Mouse (Mus musculus): ENCODE measurements at regions not wholly inside any gene's neighbourhood (a gene's known extent, or its start where the extent isn't known, plus 50 kb on each side); places are given as distances from the start of the nearest gene placed in this dataset.

DNA sequence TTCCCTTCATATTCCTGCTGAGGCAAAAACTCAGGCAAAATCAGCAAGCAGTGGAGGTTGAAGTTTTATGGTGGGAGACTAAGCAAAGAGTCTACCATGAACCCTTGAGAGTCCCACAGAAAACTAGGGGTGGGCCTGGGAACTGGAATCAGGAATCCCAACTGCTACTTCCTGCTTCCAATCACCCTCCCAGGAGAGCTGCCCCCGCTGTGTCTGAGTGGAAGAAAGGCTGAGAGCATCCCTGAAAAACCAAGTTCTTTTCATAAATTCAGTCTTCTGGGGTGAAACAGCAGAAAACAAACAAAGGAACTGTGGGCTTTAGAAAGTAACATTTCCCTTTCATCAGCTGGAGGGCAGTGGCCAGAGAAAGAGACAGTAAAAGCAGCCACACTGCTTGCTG is 445.0 kb downstream of the Gsdmc2 start:
- Histone ChIP-seq H3K27ac (ENCODE audit: low read depth, low read length) (no peak overlapping the region), H3K36me3 (ENCODE audit: control insufficient read depth, insufficient read depth, low read length) (no peaks in the 10 kb centered on the region), H3K9ac (ENCODE audit: low read depth, low read length) (no peak overlapping the region), H3K4me2 (replicated peaks; ENCODE audit: low read depth, low read length) (no peak overlapping the region), H3K4me1 (replicated peaks; ENCODE audit: control insufficient read depth, insufficient read depth, low read length) (no peaks in the 10 kb centered on the region), H3K9me3 (ENCODE audit: control insufficient read depth, low read length) (no peaks in the 10 kb centered on the region), H3K4me3 (ENCODE audit: low read depth, low read length) (no peak overlapping the region), H3K27me3 (ENCODE audit: control insufficient read depth, insufficient read depth, low read length) (no peaks in the 10 kb centered on the region)
- DNase-seq (ENCODE audit: low spot score) (no peak), ATAC-seq (ENCODE audit: low FRiP score) (no peak)
- 86% methylated on average over 1 of the region's 1 CpGs for WGBS

- Histone ChIP-seq H3K4me1 (replicated peaks; ENCODE audit: control insufficient read depth, insufficient read depth, low read length) (no peaks in the 10 kb centered on the region), H3K9ac (ENCODE audit: low read depth, low read length) (no peak overlapping the region), H3K9me3 (ENCODE audit: control insufficient read depth, low read length) (no peaks in the 10 kb centered on the region), H3K4me3 (ENCODE audit: low read depth, low read length) (no peak overlapping the region), H3K27ac (ENCODE audit: low read depth, low read length) (no peak overlapping the region), H3K4me2 (replicated peaks; ENCODE audit: low read depth, low read length) (no peak overlapping the region), H3K27me3 (ENCODE audit: control insufficient read depth, insufficient read depth, low read length) (no peaks in the 10 kb centered on the region), H3K36me3 (ENCODE audit: control insufficient read depth, insufficient read depth, low read length) (no peaks in the 10 kb centered on the region)
- ATAC-seq (ENCODE audit: low FRiP score) (no peak), DNase-seq (ENCODE audit: low spot score) (no peak)
- WGBS, result 85% methylated on average over 3 of the region's 3 CpGs
Measured at GRCm38 (mm10) chr15:63397485-63397884, 447.5 kb downstream of the Gsdmc2 start.

- Histone ChIP-seq H3K36me3 (ENCODE audit: control insufficient read depth, insufficient read depth, low read length) (no peaks in the 10 kb centered on the region), H3K4me1 (replicated peaks; ENCODE audit: control insufficient read depth, insufficient read depth, low read length) (no peaks in the 10 kb centered on the region), H3K9me3 (ENCODE audit: control insufficient read depth, low read length) (no peaks in the 10 kb centered on the region), H3K9ac (ENCODE audit: low read depth, low read length) (no peak overlapping the region), H3K27me3 (ENCODE audit: control insufficient read depth, insufficient read depth, low read length) (no peaks in the 10 kb centered on the region), H3K4me3 (ENCODE audit: low read depth, low read length) (no peak overlapping the region), H3K4me2 (replicated peaks; ENCODE audit: low read depth, low read length) (no peak overlapping the region), H3K27ac (ENCODE audit: low read depth, low read length) (no peak overlapping the region)
- 81% methylated on average over 2 of the region's 2 CpGs for WGBS
- ATAC-seq (ENCODE audit: low FRiP score) (no peak), DNase-seq (ENCODE audit: low spot score) (no peak)
Measured at GRCm38 (mm10) chr15:63377258-63377657, 467.7 kb downstream of the Gsdmc2 start.

DNA sequence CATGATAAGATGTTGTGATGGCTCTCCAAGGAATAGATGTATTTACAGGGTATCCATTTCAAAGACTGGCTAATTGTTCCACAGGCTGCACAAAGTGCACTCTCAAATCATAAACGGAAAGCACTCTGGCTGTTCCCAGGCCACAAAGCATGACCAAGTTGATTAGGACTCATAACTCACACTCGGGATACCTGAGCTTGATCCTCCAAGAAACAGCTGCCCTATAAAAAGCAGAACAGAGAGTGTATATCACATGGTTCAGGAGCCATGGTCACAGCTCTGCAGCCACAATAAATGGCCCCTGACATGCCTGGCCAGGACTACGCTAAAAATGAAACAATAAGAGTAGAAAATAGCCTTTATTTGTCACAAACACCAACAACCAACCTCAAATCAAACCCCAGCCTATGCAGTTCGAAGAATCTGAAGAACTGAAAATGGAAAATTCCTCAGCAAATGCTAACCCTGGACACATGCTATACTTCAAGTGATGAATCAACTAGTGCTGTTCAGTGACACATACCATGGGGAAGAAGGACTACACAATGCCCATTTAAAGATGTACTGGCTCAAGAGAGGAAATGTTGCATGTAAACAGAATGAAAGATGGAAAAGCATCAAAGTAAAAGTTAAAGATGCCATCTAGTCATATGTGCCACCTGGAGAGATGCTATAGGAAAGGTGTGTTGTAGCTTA is 473.5 kb downstream of the Gsdmc2 start:
- no peak overlapping the region for H3K9ac ChIP-seq (ENCODE audit: low read depth, low read length)
- H3K4me3 ChIP-seq (ENCODE audit: low read depth, low read length), result no peak overlapping the region
- no peaks in the 10 kb centered on the region for H3K36me3 ChIP-seq (ENCODE audit: control insufficient read depth, insufficient read depth, low read length)
- H3K27me3 ChIP-seq (ENCODE audit: control insufficient read depth, insufficient read depth, low read length), result no peaks in the 10 kb centered on the region
- H3K9me3 ChIP-seq (ENCODE audit: control insufficient read depth, low read length), result no peaks in the 10 kb centered on the region
- DNase-seq (ENCODE audit: low spot score), result no peak
- WGBS, result 75% methylated on average over 4 of the region's 4 CpGs
- ATAC-seq (ENCODE audit: low FRiP score), result no peak
- no peak overlapping the region for H3K27ac ChIP-seq (ENCODE audit: low read depth, low read length)
- no peak overlapping the region for H3K4me2 ChIP-seq (replicated peaks; ENCODE audit: low read depth, low read length)
- no peaks in the 10 kb centered on the region for H3K4me1 ChIP-seq (replicated peaks; ENCODE audit: control insufficient read depth, insufficient read depth, low read length)

DNA sequence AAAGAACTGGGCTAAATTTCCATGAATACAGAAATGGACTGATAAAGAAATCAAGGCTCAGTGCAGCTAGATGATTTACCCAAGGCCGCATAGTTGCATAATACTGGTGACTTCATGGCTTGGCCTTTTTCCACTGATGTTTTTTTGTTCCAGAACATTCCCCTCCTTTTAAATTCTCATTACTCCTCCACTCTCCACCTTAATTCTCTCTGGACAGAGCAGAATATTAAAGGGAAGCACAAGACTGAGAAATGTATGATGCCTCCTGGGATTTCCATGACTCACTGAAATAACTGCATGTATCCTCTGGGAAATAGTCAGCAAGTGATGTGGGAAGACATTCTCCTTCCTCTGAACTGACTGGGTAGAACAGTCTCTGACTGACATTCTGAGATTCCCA is 480.5 kb downstream of the Gsdmc2 start:
- no peak for ATAC-seq (ENCODE audit: low FRiP score)
- Histone ChIP-seq H3K36me3 (ENCODE audit: control insufficient read depth, insufficient read depth, low read length) (no peaks in the 10 kb centered on the region), H3K4me3 (ENCODE audit: low read depth, low read length) (no peak overlapping the region), H3K9ac (ENCODE audit: low read depth, low read length) (no peak overlapping the region), H3K27me3 (ENCODE audit: control insufficient read depth, insufficient read depth, low read length) (no peaks in the 10 kb centered on the region), H3K4me2 (replicated peaks; ENCODE audit: low read depth, low read length) (no peak overlapping the region), H3K9me3 (ENCODE audit: control insufficient read depth, low read length) (no peaks in the 10 kb centered on the region), H3K27ac (ENCODE audit: low read depth, low read length) (no peak overlapping the region), H3K4me1 (replicated peaks; ENCODE audit: control insufficient read depth, insufficient read depth, low read length) (no peaks in the 10 kb centered on the region)
- no peak for DNase-seq (ENCODE audit: low spot score)
- 94% methylated on average over 1 of the region's 1 CpGs for WGBS

GRCm38 (mm10) chr15:63360402-63360801 is 484.6 kb downstream of the Gsdmc2 start:
- no peak for DNase-seq (ENCODE audit: low spot score)
- ATAC-seq (ENCODE audit: low FRiP score), result no peak
- Histone ChIP-seq H3K4me2 (replicated peaks; ENCODE audit: low read depth, low read length) (no peak overlapping the region), H3K27ac (ENCODE audit: low read depth, low read length) (no peak overlapping the region), H3K36me3 (ENCODE audit: control insufficient read depth, insufficient read depth, low read length) (no peaks in the 10 kb centered on the region), H3K4me3 (ENCODE audit: low read depth, low read length) (no peak overlapping the region), H3K27me3 (ENCODE audit: control insufficient read depth, insufficient read depth, low read length) (no peaks in the 10 kb centered on the region), H3K9me3 (ENCODE audit: control insufficient read depth, low read length) (no peaks in the 10 kb centered on the region), H3K9ac (ENCODE audit: low read depth, low read length) (no peak overlapping the region), H3K4me1 (replicated peaks; ENCODE audit: control insufficient read depth, insufficient read depth, low read length) (no peaks in the 10 kb centered on the region)
- 84% methylated on average over 7 of the region's 7 CpGs for WGBS

- WGBS, result 72% methylated on average over 2 of the region's 2 CpGs
- no peak overlapping the region for H3K4me2 ChIP-seq (replicated peaks; ENCODE audit: low read depth, low read length)
- no peaks in the 10 kb centered on the region for H3K4me1 ChIP-seq (replicated peaks; ENCODE audit: control insufficient read depth, insufficient read depth, low read length)
- ATAC-seq (ENCODE audit: low FRiP score) (no peak), DNase-seq (ENCODE audit: low spot score) (no peak)
- H3K27ac ChIP-seq (ENCODE audit: low read depth, low read length), result no peak overlapping the region
- H3K4me3 ChIP-seq (ENCODE audit: low read depth, low read length), result no peak overlapping the region
- H3K9me3 ChIP-seq (ENCODE audit: control insufficient read depth, low read length), result no peaks in the 10 kb centered on the region
- H3K27me3 ChIP-seq (ENCODE audit: control insufficient read depth, insufficient read depth, low read length), result no peaks in the 10 kb centered on the region
- no peaks in the 10 kb centered on the region for H3K36me3 ChIP-seq (ENCODE audit: control insufficient read depth, insufficient read depth, low read length)
- no peak overlapping the region for H3K9ac ChIP-seq (ENCODE audit: low read depth, low read length)
Measured at GRCm38 (mm10) chr15:63341730-63342129, 503.2 kb downstream of the Gsdmc2 start.

- H3K27me3 ChIP-seq (ENCODE audit: control insufficient read depth, insufficient read depth, low read length), result no peaks in the 10 kb centered on the region
- no peaks in the 10 kb centered on the region for H3K36me3 ChIP-seq (ENCODE audit: control insufficient read depth, insufficient read depth, low read length)
- no peak overlapping the region for H3K4me2 ChIP-seq (replicated peaks; ENCODE audit: low read depth, low read length)
- no peaks in the 10 kb centered on the region for H3K4me1 ChIP-seq (replicated peaks; ENCODE audit: control insufficient read depth, insufficient read depth, low read length)
- peak; percentile 32 for DNase-seq (ENCODE audit: low spot score)
- no peak overlapping the region for H3K9ac ChIP-seq (ENCODE audit: low read depth, low read length)
- WGBS, result 42% methylated on average over 6 of the region's 6 CpGs
- H3K9me3 ChIP-seq (ENCODE audit: control insufficient read depth, low read length), result no peaks in the 10 kb centered on the region
- H3K27ac ChIP-seq (ENCODE audit: low read depth, low read length), result no peak overlapping the region
- H3K4me3 ChIP-seq (ENCODE audit: low read depth, low read length), result no peak overlapping the region
- ATAC-seq (ENCODE audit: low FRiP score), result no peak
Measured at GRCm38 (mm10) chr15:63340322-63341060, 504.5 kb downstream of the Gsdmc2 start.

DNA sequence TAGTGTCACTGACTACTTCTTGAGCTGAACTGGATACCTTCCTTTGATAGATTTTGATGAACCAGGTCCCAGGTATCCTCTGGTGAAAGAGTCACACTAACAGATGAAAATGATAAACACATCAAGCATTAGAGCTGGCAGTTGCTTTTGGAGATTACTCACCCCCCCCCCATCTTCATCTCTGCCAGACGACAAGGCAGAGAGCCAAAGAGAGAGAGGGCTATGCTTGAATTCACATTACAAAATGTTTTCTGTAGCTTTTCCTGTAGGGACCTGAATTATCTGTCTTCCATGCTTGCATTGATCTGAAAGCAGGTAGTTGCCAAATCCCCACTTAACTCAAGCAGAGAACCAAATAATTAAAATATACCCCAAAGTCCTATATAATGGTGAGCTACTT is 525.3 kb downstream of the Gsdmc2 start:
- H3K4me3 ChIP-seq (ENCODE audit: low read depth, low read length), result no peak overlapping the region
- H3K36me3 ChIP-seq (ENCODE audit: control insufficient read depth, insufficient read depth, low read length), result no peaks in the 10 kb centered on the region
- H3K27me3 ChIP-seq (ENCODE audit: control insufficient read depth, insufficient read depth, low read length), result no peaks in the 10 kb centered on the region
- no peak overlapping the region for H3K4me2 ChIP-seq (replicated peaks; ENCODE audit: low read depth, low read length)
- no peaks in the 10 kb centered on the region for H3K9me3 ChIP-seq (ENCODE audit: control insufficient read depth, low read length)
- no peak for ATAC-seq (ENCODE audit: low FRiP score)
- H3K4me1 ChIP-seq (replicated peaks; ENCODE audit: control insufficient read depth, insufficient read depth, low read length), result no peaks in the 10 kb centered on the region
- DNase-seq (ENCODE audit: low spot score), result no peak
- 50% methylated on average over 1 of the region's 1 CpGs for WGBS
- H3K27ac ChIP-seq (ENCODE audit: low read depth, low read length), result no peak overlapping the region
- H3K9ac ChIP-seq (ENCODE audit: low read depth, low read length), result no peak overlapping the region
